Mouse (Mus musculus) CD4-positive helper T cell, adult 2 months (primary cell): Measurements from ENCODE around the gene Dnm3.

Source experiments
- DNase-seq: peaks from one replicate; pipeline ENCODE4 v3.0.0-alpha.2; 2012; ENCODE audit warnings: low read depth, missing footprints, low spot score

Gene Dnm3

GRCm38 (mm10) chr1:162327631-162328030, 150.2 kb downstream of the Dnm3 start:
- DNase-seq: no peak

DNA sequence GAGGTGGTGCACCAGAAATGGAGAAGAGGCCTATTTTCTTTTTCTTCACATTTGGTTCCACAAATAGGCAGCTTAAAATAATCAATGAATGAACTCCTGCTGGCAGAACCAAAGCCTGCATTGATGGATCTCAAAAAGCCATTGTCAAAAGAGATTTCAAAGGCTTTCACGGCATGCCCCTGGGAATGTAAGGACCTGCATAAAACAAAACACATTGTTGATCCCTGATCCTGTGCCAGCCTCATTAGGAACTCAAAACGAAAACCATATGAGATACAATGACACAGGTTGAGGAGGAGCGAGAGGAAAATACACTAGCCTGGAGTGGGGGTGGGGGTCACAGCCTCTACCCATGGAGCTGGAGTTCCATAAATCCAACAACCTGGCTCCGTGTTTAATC, 153.4 kb downstream of the Dnm3 start:
- no peak for DNase-seq

- no peak for DNase-seq
Observed at GRCm38 (mm10) chr1:162323142-162323541, 154.7 kb downstream of the Dnm3 start.

- peak; percentile 58 for DNase-seq
Observed at GRCm38 (mm10) chr1:162313451-162314276, 164.2 kb downstream of the Dnm3 start.

GRCm38 (mm10) chr1:162312621-162313020, 165.2 kb downstream of the Dnm3 start:
- DNase-seq: no peak

GRCm38 (mm10) chr1:162312152-162312551, 165.7 kb downstream of the Dnm3 start:
- DNase-seq: no peak

GRCm38 (mm10) chr1:162305247-162305646, 172.6 kb downstream of the Dnm3 start:
- DNase-seq: peak; percentile 20

GRCm38 (mm10) chr1:162302480-162302879, 175.4 kb downstream of the Dnm3 start:
- DNase-seq: no peak

- no peak for DNase-seq
Observed at GRCm38 (mm10) chr1:162299558-162300319, 178.1 kb downstream of the Dnm3 start.

- no peak for DNase-seq
Observed at GRCm38 (mm10) chr1:162298527-162298926, 179.3 kb downstream of the Dnm3 start.

DNA sequence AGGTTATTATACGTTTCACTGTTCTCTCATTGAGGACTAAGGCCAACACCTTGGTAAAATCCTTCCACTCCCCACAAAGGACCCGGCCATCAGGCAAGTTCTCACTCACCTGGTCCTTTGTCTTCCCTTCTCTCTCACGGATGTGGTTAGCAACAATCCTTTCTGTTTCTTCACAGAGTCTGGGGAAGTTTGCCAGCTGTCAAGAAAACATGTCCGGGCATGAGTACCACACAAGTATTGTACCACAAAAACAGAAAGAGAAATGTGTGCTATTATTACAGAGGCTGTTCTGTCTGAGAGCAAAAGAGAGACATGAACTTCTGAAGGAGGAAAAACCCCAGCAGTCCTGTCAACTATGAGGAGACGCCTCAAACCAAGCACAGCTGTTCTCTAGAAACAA, 182.4 kb downstream of the Dnm3 start:
- peak; percentile 47 for DNase-seq

DNA sequence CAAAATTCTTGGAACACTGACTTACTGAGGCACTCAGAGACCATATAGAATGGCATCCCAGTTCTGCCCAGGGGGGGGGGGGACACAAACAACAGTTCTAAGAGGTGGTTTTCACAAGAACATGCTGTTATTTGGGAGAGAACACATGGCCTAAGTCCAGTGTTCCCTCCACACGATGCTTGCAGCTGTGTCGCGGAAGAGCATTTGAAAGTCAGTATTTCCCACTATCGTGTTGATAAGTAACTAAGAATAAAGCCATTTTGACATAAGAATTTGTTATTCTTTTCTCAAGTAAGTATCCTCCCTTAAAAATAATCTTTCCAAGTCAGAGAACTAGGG, 183.3 kb downstream of the Dnm3 start:
- DNase-seq: no peak

- DNase-seq: no peak
Observed at GRCm38 (mm10) chr1:162293732-162294571, 183.9 kb downstream of the Dnm3 start.

GRCm38 (mm10) chr1:162286910-162287309, 190.9 kb downstream of the Dnm3 start:
- peak; percentile 13 for DNase-seq

DNA sequence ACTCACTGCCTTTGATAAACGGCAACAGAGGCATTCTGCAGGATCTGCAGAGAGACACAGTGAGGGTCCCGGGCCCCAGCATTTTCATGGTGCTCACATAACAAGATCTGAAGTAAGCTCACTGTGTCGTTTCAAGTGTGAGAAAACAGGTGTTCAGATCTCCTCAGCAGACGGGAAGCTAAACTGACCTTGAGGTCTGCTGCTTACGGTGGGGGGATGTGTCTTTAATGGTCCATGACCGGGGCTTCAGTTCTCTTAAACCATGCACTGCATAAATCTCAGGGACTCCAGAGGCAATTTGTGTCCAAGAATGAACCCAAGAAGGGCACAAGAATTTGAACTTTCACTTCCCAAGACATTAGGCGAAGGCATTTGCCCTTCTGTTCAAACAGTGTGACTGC, 195.9 kb downstream of the Dnm3 start:
- no peak for DNase-seq

- DNase-seq: no peak
Observed at GRCm38 (mm10) chr1:162280052-162280451, 197.8 kb downstream of the Dnm3 start.

DNA sequence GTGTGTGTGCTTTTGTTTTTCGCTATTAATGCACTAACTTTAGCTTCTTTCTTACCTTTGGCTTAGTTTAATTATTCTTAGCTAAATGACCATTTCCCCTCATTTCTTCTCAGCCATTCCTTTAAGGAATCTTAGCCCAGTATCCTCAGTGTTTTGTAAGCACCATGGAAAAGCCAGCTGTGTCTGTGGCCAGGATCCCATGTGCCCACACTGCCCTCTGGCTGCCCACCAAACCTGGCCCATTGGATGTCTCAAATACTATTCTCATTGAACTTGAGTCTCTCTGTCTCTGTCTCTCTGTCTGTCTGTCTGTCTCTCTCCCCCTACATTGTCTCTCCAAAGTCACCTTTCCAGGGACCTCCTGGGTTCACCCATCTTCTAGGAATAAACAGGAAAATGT, 201.8 kb downstream of the Dnm3 start:
- DNase-seq: no peak

DNA sequence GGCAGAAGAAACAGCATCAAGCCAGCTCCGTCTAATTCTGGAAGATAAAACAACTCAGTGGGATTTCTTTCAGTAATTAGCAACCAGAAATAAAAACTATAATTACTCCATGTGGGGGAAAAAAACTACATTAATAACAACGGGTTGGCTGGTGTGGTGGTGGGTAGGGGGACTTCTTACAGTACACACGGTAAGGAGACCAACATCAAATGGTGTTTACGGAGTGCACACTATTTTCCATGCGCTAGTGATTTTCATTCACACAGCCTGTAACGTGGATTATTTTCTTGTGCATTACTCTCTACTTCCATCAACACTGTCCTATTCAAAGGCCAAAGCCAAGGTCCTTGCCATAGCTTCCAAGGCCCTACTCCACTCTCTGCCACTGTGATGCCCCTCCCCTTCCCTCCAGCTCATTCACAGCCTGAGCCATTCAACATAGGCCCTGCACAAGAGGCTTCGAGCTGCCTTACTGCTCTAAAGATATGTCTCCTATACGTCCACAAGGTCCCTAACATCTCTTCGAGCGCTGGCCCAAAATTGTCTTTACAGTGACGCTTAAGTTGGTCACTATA, 203.1 kb downstream of the Dnm3 start:
- DNase-seq: no peak

- no peak for DNase-seq
Observed at GRCm38 (mm10) chr1:162256912-162257607, 220.8 kb downstream of the Dnm3 start.

DNA sequence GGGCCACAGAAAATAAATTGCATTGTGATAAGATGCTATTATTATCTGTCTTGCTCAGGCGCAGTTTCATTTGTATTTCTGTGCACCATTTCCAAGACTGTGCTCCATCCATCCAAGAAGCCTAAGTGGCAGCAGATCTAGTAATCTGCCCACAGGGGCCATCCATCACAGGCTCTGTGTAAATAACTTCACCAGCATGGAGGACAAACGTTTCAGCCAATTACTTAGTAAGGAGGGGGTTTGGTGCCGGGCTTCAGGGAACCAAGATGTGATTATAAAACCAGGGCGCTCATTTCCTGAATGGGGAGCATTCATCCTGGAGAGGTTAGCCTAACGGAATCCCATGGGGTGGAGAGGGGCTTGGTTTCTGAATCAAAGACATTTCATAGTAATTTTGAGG, 222.9 kb downstream of the Dnm3 start:
- no peak for DNase-seq

DNA sequence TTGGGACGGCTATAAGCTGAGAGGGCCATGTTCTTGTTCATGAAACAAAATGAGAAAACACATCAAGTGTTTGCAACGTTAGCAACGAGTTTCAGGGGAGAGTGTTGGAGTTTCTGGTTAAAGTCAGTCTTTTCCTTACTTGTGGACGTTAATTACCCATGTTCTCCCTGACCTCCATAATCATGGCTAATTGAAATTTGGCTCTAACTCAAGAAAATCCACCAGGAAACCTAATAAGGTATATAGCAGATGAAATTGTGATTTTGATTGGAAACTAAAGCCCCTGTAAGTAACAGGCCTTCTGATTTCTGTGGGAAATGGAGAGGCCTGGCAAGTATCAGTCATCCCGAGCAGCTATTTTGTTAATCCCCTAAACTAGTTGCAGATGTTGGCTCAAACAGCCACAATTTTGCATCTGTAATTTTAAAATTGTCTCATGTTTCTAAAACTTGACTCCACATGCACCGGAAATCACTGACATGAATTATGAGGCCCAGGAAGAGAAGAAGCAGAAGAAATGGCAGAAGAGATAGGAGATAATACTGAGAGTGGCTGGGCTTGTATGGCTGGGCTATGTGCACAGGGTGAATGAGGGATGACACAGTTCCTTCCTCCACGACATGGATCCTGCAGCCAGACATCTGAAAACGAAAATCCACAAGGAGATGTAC, 223.7 kb downstream of the Dnm3 start:
- DNase-seq: no peak
